Mouse (Mus musculus): ENCODE measurements around the gene Gpsm3. TPM values are rescaled to one million over a fixed set of nuclear protein-coding genes. Genes with fewer than 3 reads are reported as not detected.

Gpsm3 gene
- polyA plus RNA-seq, 1 experiment, result 1.2 TPM

GRCm38 (mm10) chr17:34628644-34628967, 39.0 kb downstream of the Gpsm3 start:
- Histone ChIP-seq H3K4me3 (ENCODE audit: insufficient read depth, poor library complexity, severe bottlenecking) (no peak overlapping the region), H3K27me3 (ENCODE audit: control insufficient read depth, insufficient read depth, insufficient read length) (peaks cover 31% of the 10 kb centered on the region), H3K79me2 (ENCODE audit: control insufficient read depth, insufficient read depth) (no peaks in the 10 kb centered on the region), H3K79me3 (ENCODE audit: low read depth) (no peaks in the 10 kb centered on the region), H3ac (ENCODE audit: control insufficient read depth, insufficient read length, low read depth) (no peak overlapping the region), H3K36me3 (ENCODE audit: control insufficient read depth, insufficient read depth) (no peaks in the 10 kb centered on the region)
- no peak for TF ChIP-seq CEBPB (IDR thresholded peaks at IDR 0.05; ENCODE audit: low read depth)
- TF ChIP-seq MAX (IDR thresholded peaks at IDR 0.05), result no peak
- no peak for TF ChIP-seq FOSL1 (IDR thresholded peaks at IDR 0.05; ENCODE audit: insufficient read depth, low read length, poor library complexity, severe bottlenecking)
- no peak for TF ChIP-seq USF1 (IDR thresholded peaks at IDR 0.05; ENCODE audit: low read depth)
- TF ChIP-seq MYOG (IDR thresholded peaks at IDR 0.05; ENCODE audit: control insufficient read depth, extremely low read depth, insufficient read length), result no peak

GRCm38 (mm10) chr17:34629221-34629751, 39.7 kb downstream of the Gpsm3 start, which contains the start of gene Prrt1:
Gene Prrt1 (plus strand): TSS chr17:34629533.
- TF ChIP-seq CTCF (IDR thresholded peaks at IDR 0.05; ENCODE audit: control insufficient read depth, insufficient read depth, insufficient read length), result no peak
- no peak for TF ChIP-seq FOSL1 (IDR thresholded peaks at IDR 0.05; ENCODE audit: insufficient read depth, low read length, poor library complexity, severe bottlenecking)
- no peak for TF ChIP-seq CEBPB (IDR thresholded peaks at IDR 0.05; ENCODE audit: low read depth)
- no peak for TF ChIP-seq MYOG (IDR thresholded peaks at IDR 0.05; ENCODE audit: control insufficient read depth, extremely low read depth, insufficient read length)
- TF ChIP-seq MYOD1 (IDR thresholded peaks at IDR 0.05; ENCODE audit: control insufficient read depth, insufficient read length, low read depth), result no peak
- no peak for TF ChIP-seq MAX (IDR thresholded peaks at IDR 0.05)
- TF ChIP-seq USF1 (IDR thresholded peaks at IDR 0.05; ENCODE audit: low read depth), result no peak
- Histone ChIP-seq H3K79me3 (ENCODE audit: low read depth) (no peaks in the 10 kb centered on the region), H3K36me3 (ENCODE audit: control insufficient read depth, insufficient read depth) (no peaks in the 10 kb centered on the region), H3K4me3 (ENCODE audit: insufficient read depth, poor library complexity, severe bottlenecking) (no peak within 1 kb of the TSS), H3ac (ENCODE audit: control insufficient read depth, insufficient read length, low read depth) (no peak within 1 kb of the TSS), H3K79me2 (ENCODE audit: control insufficient read depth, insufficient read depth) (no peaks in the 10 kb centered on the region), H3K27me3 (ENCODE audit: control insufficient read depth, insufficient read depth, insufficient read length) (peaks cover 38% of the 10 kb centered on the region)

GRCm38 (mm10) chr17:34629796-34630603, 40.4 kb downstream of the Gpsm3 start:
- no peak overlapping the region for H3ac ChIP-seq (ENCODE audit: control insufficient read depth, insufficient read length, low read depth)
- H3K79me2 ChIP-seq (ENCODE audit: control insufficient read depth, insufficient read depth), result no peaks in the 10 kb centered on the region
- H3K27me3 ChIP-seq (ENCODE audit: control insufficient read depth, insufficient read depth, insufficient read length), result peaks cover 38% of the 10 kb centered on the region
- no peak overlapping the region for H3K4me3 ChIP-seq (ENCODE audit: insufficient read depth, poor library complexity, severe bottlenecking)
- no peaks in the 10 kb centered on the region for H3K36me3 ChIP-seq (ENCODE audit: control insufficient read depth, insufficient read depth)
- no peaks in the 10 kb centered on the region for H3K79me3 ChIP-seq (ENCODE audit: low read depth)
- no peak for TF ChIP-seq FOSL1 (IDR thresholded peaks at IDR 0.05; ENCODE audit: insufficient read depth, low read length, poor library complexity, severe bottlenecking)
- TF ChIP-seq MYOG (IDR thresholded peaks at IDR 0.05; ENCODE audit: control insufficient read depth, extremely low read depth, insufficient read length), result no peak
- no peak for TF ChIP-seq MYOD1 (IDR thresholded peaks at IDR 0.05; ENCODE audit: control insufficient read depth, insufficient read length, low read depth)
- TF ChIP-seq CTCF (IDR thresholded peaks at IDR 0.05; ENCODE audit: control insufficient read depth, insufficient read depth, insufficient read length), result no peak
- no peak for TF ChIP-seq USF1 (IDR thresholded peaks at IDR 0.05; ENCODE audit: low read depth)
- TF ChIP-seq CEBPB (IDR thresholded peaks at IDR 0.05; ENCODE audit: low read depth), result no peak
- no peak for TF ChIP-seq MAX (IDR thresholded peaks at IDR 0.05)

GRCm38 (mm10) chr17:34630761-34631301, 41.2 kb downstream of the Gpsm3 start:
- Histone ChIP-seq H3K36me3 (ENCODE audit: control insufficient read depth, insufficient read depth) (no peaks in the 10 kb centered on the region), H3K79me3 (ENCODE audit: low read depth) (no peaks in the 10 kb centered on the region), H3K4me3 (ENCODE audit: insufficient read depth, poor library complexity, severe bottlenecking) (no peak overlapping the region), H3K79me2 (ENCODE audit: control insufficient read depth, insufficient read depth) (no peaks in the 10 kb centered on the region), H3K27me3 (ENCODE audit: control insufficient read depth, insufficient read depth, insufficient read length) (peaks cover 38% of the 10 kb centered on the region), H3ac (ENCODE audit: control insufficient read depth, insufficient read length, low read depth) (no peak overlapping the region)
- TF ChIP-seq CEBPB (IDR thresholded peaks at IDR 0.05; ENCODE audit: low read depth) (no peak), MYOG (IDR thresholded peaks at IDR 0.05; ENCODE audit: control insufficient read depth, extremely low read depth, insufficient read length) (no peak), MYOD1 (IDR thresholded peaks at IDR 0.05; ENCODE audit: control insufficient read depth, insufficient read length, low read depth) (no peak), FOSL1 (IDR thresholded peaks at IDR 0.05; ENCODE audit: insufficient read depth, low read length, poor library complexity, severe bottlenecking) (no peak)

- no peak for TF ChIP-seq MYOD1 (IDR thresholded peaks at IDR 0.05; ENCODE audit: control insufficient read depth, insufficient read length, low read depth)
- TF ChIP-seq CEBPB (IDR thresholded peaks at IDR 0.05; ENCODE audit: low read depth), result no peak
- no peak for TF ChIP-seq CTCF (IDR thresholded peaks at IDR 0.05; ENCODE audit: control insufficient read depth, insufficient read depth, insufficient read length)
- no peak for TF ChIP-seq MAX (IDR thresholded peaks at IDR 0.05)
- no peak for TF ChIP-seq FOSL1 (IDR thresholded peaks at IDR 0.05; ENCODE audit: insufficient read depth, low read length, poor library complexity, severe bottlenecking)
- no peak for TF ChIP-seq USF1 (IDR thresholded peaks at IDR 0.05; ENCODE audit: low read depth)
- TF ChIP-seq MYOG (IDR thresholded peaks at IDR 0.05; ENCODE audit: control insufficient read depth, extremely low read depth, insufficient read length), result no peak
- no peaks in the 10 kb centered on the region for H3K79me3 ChIP-seq (ENCODE audit: low read depth)
- H3K79me2 ChIP-seq (ENCODE audit: control insufficient read depth, insufficient read depth), result no peaks in the 10 kb centered on the region
- H3ac ChIP-seq (ENCODE audit: control insufficient read depth, insufficient read length, low read depth), result no peak overlapping the region
- no peaks in the 10 kb centered on the region for H3K36me3 ChIP-seq (ENCODE audit: control insufficient read depth, insufficient read depth)
- H3K4me3 ChIP-seq (ENCODE audit: insufficient read depth, poor library complexity, severe bottlenecking), result no peak overlapping the region
- H3K27me3 ChIP-seq (ENCODE audit: control insufficient read depth, insufficient read depth, insufficient read length), result peaks cover 38% of the 10 kb centered on the region
These were observed 42.0 kb downstream of the Gpsm3 start for GRCm38 (mm10) chr17:34631647-34632046.
